Mouse (Mus musculus) brain, adult 10 weeks (tissue): ENCODE measurements around the gene Chmp2b. TPM values are rescaled to one million over a fixed set of nuclear protein-coding genes. Genes with fewer than 3 reads are reported as not detected.

Experiments
- polyA plus RNA-seq: library from polyadenylated mRNA; stranded (reverse); fragments of 350-450 nt; fragmentation: Illumina TruSeq; extraction: RNeasy Lipid Tissue Mini Kit (QIAGEN cat#74804); gene quantifications from one replicate; pipeline ENCODE4 v1.2.3, GENCODE M21; 2015; ENCODE audit warnings: low read depth, low replicate concordance

The Chmp2b gene
- polyA plus RNA-seq, result 81.5 TPM

DNA sequence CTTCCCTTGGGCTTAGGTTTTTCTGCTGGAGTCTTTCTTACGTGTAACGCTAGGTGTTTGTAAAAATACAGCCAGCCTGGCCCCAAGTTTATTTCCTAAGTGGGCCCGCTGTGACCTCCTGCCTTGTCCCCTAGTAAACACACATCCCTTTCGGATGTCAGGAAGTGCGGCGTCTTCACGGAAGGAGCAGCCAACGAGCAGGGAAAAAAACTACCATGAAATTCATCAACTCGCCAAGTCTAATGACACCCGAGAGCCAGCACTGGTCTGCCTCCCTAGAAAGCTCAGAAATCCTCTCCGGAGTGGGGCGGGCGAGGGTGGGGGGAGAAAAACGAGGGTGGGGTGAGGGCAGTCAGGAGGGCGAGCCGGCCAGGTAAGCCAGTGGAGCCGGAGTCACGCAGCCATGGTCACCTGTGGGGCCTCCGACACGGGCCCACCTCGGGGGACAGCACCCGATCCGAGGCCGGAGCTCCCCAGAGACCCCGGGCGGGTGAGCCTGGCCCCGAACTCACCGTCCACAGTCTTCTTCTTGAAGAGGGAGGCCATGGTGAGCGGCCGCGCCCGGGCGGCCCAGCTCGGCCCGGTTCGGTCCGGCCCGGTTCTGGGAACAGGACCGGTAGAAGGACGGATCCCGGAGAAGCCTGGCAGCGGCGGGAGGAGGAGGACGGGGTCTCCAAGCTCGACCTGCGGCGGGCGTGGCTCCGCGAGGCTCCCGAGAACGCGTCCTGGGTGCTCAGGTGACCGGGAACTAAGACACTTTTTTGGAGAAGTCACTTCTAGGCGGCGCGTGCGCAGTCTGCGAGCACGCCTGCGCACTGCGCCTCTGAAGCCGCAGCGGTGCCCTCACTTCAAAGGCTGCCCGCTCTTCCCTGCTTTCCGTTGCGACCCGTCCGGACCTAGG lies at the start of gene Chmp2b:
Gene Chmp2b, minus strand, starts transcription at position 764 of the 901 bp plus-strand sequence.

DNA sequence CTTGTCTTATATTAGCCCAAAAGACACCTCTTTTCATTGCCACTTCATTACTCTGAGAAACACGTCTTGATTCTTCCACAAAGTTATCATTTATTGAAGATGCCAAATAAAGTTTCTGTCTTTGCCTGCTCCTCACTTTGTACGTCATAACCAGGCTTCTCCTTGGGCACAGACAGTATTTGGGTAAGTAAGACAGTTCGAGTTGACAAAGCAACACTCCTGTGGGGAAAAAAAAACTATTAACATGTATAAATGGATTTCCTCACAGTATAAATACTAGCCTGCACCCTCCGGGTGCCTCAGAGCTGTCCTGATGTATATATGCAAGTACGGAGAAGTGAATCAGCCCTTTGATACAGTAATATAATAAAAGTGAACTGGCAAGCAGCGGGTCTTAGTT lies 42.3 kb downstream of the Chmp2b start, which contains the start of gene Pou1f1:
Gene Pou1f1, plus strand, starts transcription at position 301 of the 400 bp plus-strand sequence.

Other genes starting within 250 kb of the Chmp2b start
- gene Pou1f1, start 42.2 kb downstream of the Chmp2b start, polyA plus RNA-seq, result not detected